Mouse (Mus musculus): ENCODE data around the gene Pcgf1. TPM values are rescaled to one million over a fixed set of nuclear protein-coding genes. Genes with fewer than 3 reads are reported as not detected.

The Pcgf1 gene
- polyA plus RNA-seq, 1 experiment = 7.3 TPM

DNA sequence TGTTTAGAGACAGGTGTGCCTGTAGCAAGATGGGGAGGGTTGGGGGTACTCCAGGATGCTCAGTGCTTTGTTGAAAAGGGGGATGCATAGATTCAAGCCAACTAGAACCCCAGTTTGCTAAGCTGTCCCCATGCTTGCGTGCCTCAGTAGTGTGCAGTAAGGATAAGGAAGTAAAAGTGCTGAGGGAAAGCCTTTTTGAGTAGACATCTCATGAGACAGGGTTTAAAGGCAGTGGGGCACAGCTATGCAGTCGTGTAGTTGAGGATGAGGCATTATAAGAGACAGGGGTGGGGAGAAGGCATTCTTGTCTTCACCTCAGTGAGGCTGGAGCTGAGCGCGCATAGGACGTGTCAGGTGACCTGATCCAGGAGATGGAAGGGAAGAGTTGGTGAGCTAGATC lies 37.1 kb upstream of the Pcgf1 start:
- Histone ChIP-seq H3K27me3 (replicated peaks) (no peaks in the 10 kb centered on the region), H3K36me3 (replicated peaks; ENCODE audit: low read length) (peaks cover 54% of the 10 kb centered on the region), H3K9me3 (no peaks in the 10 kb centered on the region), H3K4me3 (replicated peaks) (peak overlapping the region; percentile 71), H3K4me1 (peaks cover 80% of the 10 kb centered on the region)
- TF ChIP-seq GATA1 (IDR thresholded peaks at IDR 0.05; ENCODE audit: borderline replicate concordance, low read length) (no peak), FLI1 (IDR thresholded peaks at IDR 0.05; ENCODE audit: low read length) (no peak)

- peaks cover 41% of the 10 kb centered on the region for H3K36me3 ChIP-seq (replicated peaks; ENCODE audit: low read length)
- no peak for TF ChIP-seq FLI1 (IDR thresholded peaks at IDR 0.05; ENCODE audit: low read length)
- no peak for TF ChIP-seq GATA1 (IDR thresholded peaks at IDR 0.05; ENCODE audit: borderline replicate concordance, low read length)
- H3K4me3 ChIP-seq (replicated peaks) = no peak overlapping the region
- H3K4me1 ChIP-seq = peaks cover 78% of the 10 kb centered on the region
- no peaks in the 10 kb centered on the region for H3K9me3 ChIP-seq
- no peaks in the 10 kb centered on the region for H3K27me3 ChIP-seq (replicated peaks)
Observed at GRCm38 (mm10) chr6:83043561-83043960, 34.1 kb upstream of the Pcgf1 start.

DNA sequence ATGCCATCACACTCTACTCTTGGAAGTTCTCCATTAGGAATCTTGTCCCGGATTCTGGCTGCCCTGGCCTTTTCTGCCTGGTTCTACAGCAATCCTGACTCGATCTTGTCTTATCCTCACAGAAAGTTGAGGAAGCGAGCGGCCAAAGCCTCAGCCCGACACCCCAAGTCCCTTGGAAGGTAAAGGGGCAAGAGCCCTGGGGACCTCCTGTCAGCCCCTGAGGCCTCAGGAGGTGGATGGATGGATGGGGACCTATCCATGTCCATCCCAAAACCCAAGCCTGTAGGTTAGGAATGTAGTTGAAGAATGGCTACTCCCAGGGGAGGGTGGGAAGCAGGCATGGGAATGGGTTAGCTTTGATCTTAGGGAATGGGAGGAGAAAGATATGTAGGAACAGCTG lies 33.7 kb upstream of the Pcgf1 start:
- Histone ChIP-seq H3K9me3 (no peaks in the 10 kb centered on the region), H3K27me3 (replicated peaks) (no peaks in the 10 kb centered on the region), H3K36me3 (replicated peaks; ENCODE audit: low read length) (peaks cover 45% of the 10 kb centered on the region), H3K4me1 (peaks cover 78% of the 10 kb centered on the region), H3K4me3 (replicated peaks) (no peak overlapping the region)
- TF ChIP-seq GATA1 (IDR thresholded peaks at IDR 0.05; ENCODE audit: borderline replicate concordance, low read length) (no peak), FLI1 (IDR thresholded peaks at IDR 0.05; ENCODE audit: low read length) (no peak)

- Histone ChIP-seq H3K27me3 (replicated peaks) (no peaks in the 10 kb centered on the region), H3K9me3 (no peaks in the 10 kb centered on the region), H3K4me1 (peaks cover 80% of the 10 kb centered on the region), H3K4me3 (replicated peaks) (no peak overlapping the region), H3K36me3 (replicated peaks; ENCODE audit: low read length) (peaks cover 52% of the 10 kb centered on the region)
- TF ChIP-seq GATA1 (IDR thresholded peaks at IDR 0.05; ENCODE audit: borderline replicate concordance, low read length) (no peak), FLI1 (IDR thresholded peaks at IDR 0.05; ENCODE audit: low read length) (no peak)
Observed at GRCm38 (mm10) chr6:83044742-83045141, 32.9 kb upstream of the Pcgf1 start.

DNA sequence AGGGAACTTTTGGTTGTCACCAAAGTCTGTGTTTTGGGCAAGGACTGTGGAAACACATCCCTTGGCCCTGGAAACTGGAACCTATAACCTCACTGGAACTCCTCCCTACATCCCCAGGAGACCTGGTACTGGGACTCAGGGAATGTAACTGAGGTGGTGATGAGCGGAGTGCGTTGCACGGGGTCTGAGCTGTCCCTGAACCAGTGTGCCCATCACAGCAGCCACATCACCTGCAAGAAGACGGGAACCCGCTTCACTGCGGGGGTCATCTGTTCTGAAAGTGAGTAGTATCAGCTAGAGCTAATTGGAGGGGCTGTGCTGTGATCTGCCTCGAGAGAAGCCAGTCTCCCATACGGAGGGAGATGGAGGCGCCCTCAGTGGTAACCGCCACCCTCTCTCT lies 28.3 kb upstream of the Pcgf1 start:
- H3K9me3 ChIP-seq = no peaks in the 10 kb centered on the region
- peaks cover 55% of the 10 kb centered on the region for H3K36me3 ChIP-seq (replicated peaks; ENCODE audit: low read length)
- no peak overlapping the region for H3K4me3 ChIP-seq (replicated peaks)
- no peak for TF ChIP-seq FLI1 (IDR thresholded peaks at IDR 0.05; ENCODE audit: low read length)
- TF ChIP-seq GATA1 (IDR thresholded peaks at IDR 0.05; ENCODE audit: borderline replicate concordance, low read length) = no peak
- H3K27me3 ChIP-seq (replicated peaks) = no peaks in the 10 kb centered on the region
- peaks cover 80% of the 10 kb centered on the region for H3K4me1 ChIP-seq

DNA sequence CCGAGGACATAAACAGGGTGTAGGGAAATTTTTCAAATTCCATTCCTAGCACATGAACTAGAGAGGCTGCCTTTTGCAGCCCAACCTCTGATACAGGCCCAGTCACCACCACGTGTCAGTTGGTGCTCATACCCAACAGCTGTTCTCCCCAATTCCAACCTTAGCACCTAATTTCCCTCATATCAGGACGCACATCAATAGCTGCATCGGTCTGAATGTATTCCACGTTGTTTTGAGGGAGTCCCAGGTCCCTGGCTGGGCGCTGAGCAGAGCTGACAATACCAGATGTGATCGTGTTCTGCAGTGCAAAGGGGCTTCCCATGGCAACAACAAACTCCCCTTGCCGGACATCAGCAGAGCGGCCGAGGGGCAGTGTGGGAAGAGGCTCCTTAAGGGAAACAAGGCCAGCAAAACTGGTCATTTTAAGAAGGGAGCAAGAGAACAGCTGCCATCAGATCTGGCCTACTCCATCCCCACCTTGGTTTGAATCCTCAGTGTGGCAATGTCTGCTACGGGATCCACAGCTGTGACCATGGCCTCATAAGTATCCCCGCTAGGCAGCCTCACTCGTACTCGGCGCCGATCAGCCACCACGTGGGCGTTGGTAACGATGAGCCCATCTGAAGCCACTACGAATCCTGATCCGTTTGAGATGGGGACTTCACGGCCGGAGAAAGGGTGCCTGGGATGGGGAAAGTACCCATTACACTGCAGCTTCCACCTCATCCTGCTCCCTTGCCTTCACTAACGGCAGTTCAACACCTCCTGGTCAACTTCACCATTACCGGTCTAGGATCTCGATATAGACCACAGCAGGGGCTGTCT lies 24.3 kb upstream of the Pcgf1 start:
- Histone ChIP-seq H3K27me3 (replicated peaks) (no peaks in the 10 kb centered on the region), H3K36me3 (replicated peaks; ENCODE audit: low read length) (peaks cover 80% of the 10 kb centered on the region), H3K9me3 (no peaks in the 10 kb centered on the region), H3K4me1 (peaks cover 86% of the 10 kb centered on the region), H3K4me3 (replicated peaks) (peak overlapping the region; percentile 99)
- no peak for TF ChIP-seq FLI1 (IDR thresholded peaks at IDR 0.05; ENCODE audit: low read length)
- TF ChIP-seq GATA1 (IDR thresholded peaks at IDR 0.05; ENCODE audit: borderline replicate concordance, low read length) = no peak

DNA sequence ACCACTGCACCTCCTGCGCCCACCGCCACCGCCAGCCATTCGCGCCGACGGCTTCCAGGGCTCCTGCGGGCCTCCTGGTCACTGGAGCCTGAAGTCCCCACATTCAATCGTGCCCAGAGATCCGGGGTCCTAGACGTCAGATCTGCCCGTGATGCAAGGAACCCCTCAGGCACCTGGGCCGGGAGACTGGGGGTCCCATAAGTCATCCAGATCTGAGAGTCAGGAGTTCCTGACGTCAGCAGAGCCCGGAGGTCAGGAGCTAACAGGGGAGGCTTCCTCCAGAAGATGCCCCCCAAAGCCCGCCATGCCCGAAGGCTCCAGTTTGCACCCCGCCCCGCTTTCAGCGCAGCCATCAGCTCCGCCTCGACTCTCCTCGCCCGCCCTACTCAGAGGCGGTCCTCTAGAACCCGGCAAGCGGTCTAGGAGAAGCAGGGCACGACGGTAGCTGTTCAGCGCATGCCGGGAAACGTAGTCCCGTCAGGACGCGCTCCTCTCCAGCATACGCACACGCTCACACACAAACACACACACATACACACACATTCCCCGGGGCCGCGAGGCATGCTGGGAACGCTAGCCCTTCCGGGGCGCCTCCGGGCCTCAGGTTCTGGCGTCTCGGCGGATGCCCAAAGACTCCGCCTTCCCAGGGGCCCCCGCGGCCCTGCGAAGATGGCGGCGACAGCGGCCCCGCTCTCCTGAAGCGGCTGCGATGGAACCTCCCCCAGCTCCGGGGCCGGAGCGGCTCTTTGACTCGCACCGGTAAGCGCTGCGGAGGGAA lies 23.4 kb upstream of the Pcgf1 start, which contains the start of gene Aup1:
Gene Aup1, plus strand, starts transcription at position 448 of the 778 bp plus-strand sequence.
- Histone ChIP-seq H3K4me1 (peaks cover 86% of the 10 kb centered on the region), H3K4me3 (replicated peaks) (peak within 1 kb of the TSS; percentile 99), H3K36me3 (replicated peaks; ENCODE audit: low read length) (peaks cover 80% of the 10 kb centered on the region), H3K9me3 (no peaks in the 10 kb centered on the region), H3K27me3 (replicated peaks) (no peaks in the 10 kb centered on the region)
- TF ChIP-seq GATA1 (IDR thresholded peaks at IDR 0.05; ENCODE audit: borderline replicate concordance, low read length) = no peak
- TF ChIP-seq FLI1 (IDR thresholded peaks at IDR 0.05; ENCODE audit: low read length) = no peak

GRCm38 (mm10) chr6:83054871-83055431 lies 22.7 kb upstream of the Pcgf1 start, which contains the start of gene Htra2:
TSS of gene Htra2 (minus strand) at chr6:83055273.
- H3K27me3 ChIP-seq (replicated peaks) = no peaks in the 10 kb centered on the region
- H3K36me3 ChIP-seq (replicated peaks; ENCODE audit: low read length) = peaks cover 80% of the 10 kb centered on the region
- TF ChIP-seq FLI1 (IDR thresholded peaks at IDR 0.05; ENCODE audit: low read length) = no peak
- no peak for TF ChIP-seq GATA1 (IDR thresholded peaks at IDR 0.05; ENCODE audit: borderline replicate concordance, low read length)
- H3K9me3 ChIP-seq = no peaks in the 10 kb centered on the region
- H3K4me3 ChIP-seq (replicated peaks) = peak within 1 kb of the TSS; percentile 99
- H3K4me1 ChIP-seq = peaks cover 83% of the 10 kb centered on the region

DNA sequence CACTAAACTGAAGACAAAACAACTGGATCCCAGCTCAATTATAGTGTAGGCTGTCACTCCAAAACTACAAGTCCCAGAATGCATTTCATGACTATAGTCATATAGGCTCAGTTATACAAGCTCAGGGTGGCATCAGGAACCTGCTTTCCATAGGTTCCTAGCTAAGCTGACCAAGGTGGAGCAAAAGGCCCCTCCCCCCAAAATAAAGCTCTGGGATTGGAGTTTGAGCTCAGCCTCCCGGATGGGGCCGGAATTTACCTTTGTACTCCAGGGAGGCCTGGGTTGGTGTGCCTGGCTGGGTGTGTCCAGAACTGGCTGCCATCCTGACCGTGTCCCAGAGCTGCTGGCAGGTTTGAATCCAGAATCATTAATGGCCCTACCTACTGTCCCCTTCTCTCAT lies 19.9 kb upstream of the Pcgf1 start, which contains the start of gene Dqx1:
Gene Dqx1, plus strand, starts transcription at position 55 of the 400 bp plus-strand sequence.
- H3K36me3 ChIP-seq (replicated peaks; ENCODE audit: low read length) = peaks cover 69% of the 10 kb centered on the region
- H3K9me3 ChIP-seq = no peaks in the 10 kb centered on the region
- H3K4me3 ChIP-seq (replicated peaks) = peak within 1 kb of the TSS; percentile 10
- TF ChIP-seq GATA1 (IDR thresholded peaks at IDR 0.05; ENCODE audit: borderline replicate concordance, low read length) (no peak), FLI1 (IDR thresholded peaks at IDR 0.05; ENCODE audit: low read length) (no peak)
- peaks cover 15% of the 10 kb centered on the region for H3K27me3 ChIP-seq (replicated peaks)
- H3K4me1 ChIP-seq = peaks cover 62% of the 10 kb centered on the region
